Mouse (Mus musculus): ENCODE results near the gene Oxct1.

DNA sequence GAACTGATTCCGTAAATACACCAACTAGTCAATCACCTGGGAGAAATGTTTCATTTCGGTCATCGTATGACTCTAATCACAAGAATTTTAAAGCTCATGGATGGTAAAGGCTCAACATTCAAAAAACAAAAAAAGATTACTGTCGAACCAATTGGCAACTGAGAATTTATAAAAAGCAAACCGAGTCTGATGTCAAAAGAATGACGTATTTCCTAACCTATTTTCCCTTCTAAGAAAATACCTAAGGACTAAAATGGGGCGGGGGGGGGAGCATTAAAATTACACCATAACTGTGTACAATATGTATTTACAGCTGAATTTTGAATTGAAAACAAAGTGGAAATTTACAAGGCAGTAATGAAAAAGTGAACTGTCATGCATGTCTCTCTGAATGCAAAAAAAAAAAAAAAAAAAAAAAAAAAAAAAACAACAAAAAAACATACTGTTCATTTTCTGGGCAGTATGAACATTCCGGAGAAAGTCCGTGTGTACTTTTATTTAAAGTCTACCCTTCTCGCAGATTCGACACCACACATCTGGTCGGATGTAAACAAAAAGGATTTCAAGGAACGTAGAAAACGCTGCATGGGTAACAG, 31.2 kb upstream of the Oxct1 start:
- TF ChIP-seq CTCF (IDR thresholded peaks at IDR 0.05; ENCODE audit: borderline replicate concordance, insufficient read depth, low read length) (no peak), POLR2A (IDR thresholded peaks at IDR 0.05; ENCODE audit: low read depth, low read length) (no peak)

Measured in embryonic fibroblast, embryonic 13.5 days (primary cell).